8 mouse cellular contexts compared by ENCODE assay signal in genomic region chr6:72899781-72900681, GRCm38 (mm10). TPM values are rescaled to one million over a fixed set of nuclear protein-coding genes. Genes with fewer than 3 reads are reported as not detected.
A peak's percentile ranks its signal among the peaks of the same experiment; 100 is the strongest.
DNase-seq lines count a peak whose midpoint lies in the region; ATAC-seq and TF ChIP-seq lines count a peak whose summit lies in the region.

Gene Kcmf1, minus strand, starts transcription at chr6:72899979.

- H3K4me3 ChIP-seq in embryonic facial prominence, embryonic 12.5 days = peak within 1 kb of the TSS; percentile 96
- H3K4me3 ChIP-seq in limb, embryonic 13.5 days = peak within 1 kb of the TSS; percentile 93
- H3K4me3 ChIP-seq in midbrain, embryonic 15.5 days = peak within 1 kb of the TSS; percentile 93
- H3K4me3 ChIP-seq in spleen, adult 2 months (ENCODE audit: extremely low read depth, insufficient read depth, insufficient read length) = peak within 1 kb of the TSS; percentile 73

- peaks cover 23% of the 10 kb centered on the region for H3K4me1 ChIP-seq in embryonic facial prominence, embryonic 12.5 days
- H3K4me1 ChIP-seq in limb, embryonic 13.5 days = peaks cover 40% of the 10 kb centered on the region
- H3K4me1 ChIP-seq in midbrain, embryonic 15.5 days = peaks cover 29% of the 10 kb centered on the region
- peaks cover 6% of the 10 kb centered on the region for H3K4me1 ChIP-seq in spleen, adult 2 months (ENCODE audit: control insufficient read depth, insufficient read depth, insufficient read length)

- no peak for TF ChIP-seq CTCF in spleen, adult 2 months (IDR thresholded peaks at IDR 0.05; ENCODE audit: extremely low read depth, insufficient read depth, insufficient read length, insufficient replicate concordance)

- no peak; the same call in 1 of the 2 replicates for TF ChIP-seq POLR2A in spleen, adult 2 months (IDR thresholded peaks at IDR 0.05; ENCODE audit: low read depth, low read length)

- peak within 1 kb of the TSS; percentile 99 for H3K9ac ChIP-seq in embryonic facial prominence, embryonic 12.5 days
- H3K9ac ChIP-seq in limb, embryonic 13.5 days = peak within 1 kb of the TSS; percentile 100
- peak within 1 kb of the TSS; percentile 99 for H3K9ac ChIP-seq in midbrain, embryonic 15.5 days

- under 1% methylated on average over 86 of the region's 113 CpGs for WGBS in embryonic facial prominence, embryonic 12.5 days
- under 1% methylated on average over 73 of the region's 113 CpGs for WGBS in limb, embryonic 13.5 days
- WGBS in midbrain, embryonic 15.5 days = under 1% methylated on average over 99 of the region's 113 CpGs
- WGBS in spleen, adult 2 months = 1% methylated on average over 104 of the region's 113 CpGs

- H3K36me3 ChIP-seq in embryonic facial prominence, embryonic 12.5 days = 0 out of 2 replicates have a peak, but pooled peaks cover 3% of the 10 kb centered on the region
- H3K36me3 ChIP-seq in limb, embryonic 13.5 days = peaks cover 12% of the 10 kb centered on the region
- H3K36me3 ChIP-seq in midbrain, embryonic 15.5 days (replicated peaks) = no peaks in the 10 kb centered on the region
- no peaks in the 10 kb centered on the region for H3K36me3 ChIP-seq in spleen, adult 2 months (ENCODE audit: control insufficient read depth, insufficient read depth, low read length)

- peak; percentile 86 for ATAC-seq in embryonic facial prominence, embryonic 12.5 days (ENCODE audit: insufficient number of reproducible peaks, insufficient read depth, low FRiP score, low TSS enrichment)
- ATAC-seq in limb, embryonic 13.5 days (ENCODE audit: low FRiP score, low read depth) = peak; percentile 78
- peak; percentile 84 for ATAC-seq in midbrain, embryonic 15.5 days (replicated peaks)

- peak; percentile 58 for DNase-seq in layer of hippocampus, adult 11-12 months (ENCODE audit: low spot score)
- DNase-seq in layer of hippocampus, adult 9-10 months (ENCODE audit: low spot score) = no peak
- peak; percentile 86 to 91 for DNase-seq in heart, adult 18-20 months
- DNase-seq in kidney, adult 18-20 months = peak; percentile 84
- peak; percentile 25 to 70 for DNase-seq in spleen, adult 2 months (ENCODE audit: low read depth in 1 of 2, low spot score in 2 of 2)

- no peaks in the 10 kb centered on the region for H3K9me3 ChIP-seq in embryonic facial prominence, embryonic 12.5 days
- H3K9me3 ChIP-seq in limb, embryonic 13.5 days = no peaks in the 10 kb centered on the region
- no peaks in the 10 kb centered on the region for H3K9me3 ChIP-seq in midbrain, embryonic 15.5 days

- no peaks in the 10 kb centered on the region for H3K27me3 ChIP-seq in embryonic facial prominence, embryonic 12.5 days
- no peaks in the 10 kb centered on the region for H3K27me3 ChIP-seq in limb, embryonic 13.5 days
- no peaks in the 10 kb centered on the region for H3K27me3 ChIP-seq in midbrain, embryonic 15.5 days (replicated peaks)
- no peaks in the 10 kb centered on the region for H3K27me3 ChIP-seq in spleen, adult 2 months (ENCODE audit: control insufficient read depth, insufficient read depth, low read length)

- peak within 1 kb of the TSS; percentile 99 for H3K27ac ChIP-seq in embryonic facial prominence, embryonic 12.5 days
- peak within 1 kb of the TSS; percentile 99 for H3K27ac ChIP-seq in limb, embryonic 13.5 days
- peak within 1 kb of the TSS; percentile 97 for H3K27ac ChIP-seq in midbrain, embryonic 15.5 days
- peak within 1 kb of the TSS; percentile 88 for H3K27ac ChIP-seq in spleen, adult 2 months (ENCODE audit: insufficient read depth, low read length)

- H3K4me2 ChIP-seq in embryonic facial prominence, embryonic 12.5 days (replicated peaks) = peak within 1 kb of the TSS; percentile 70
- peak within 1 kb of the TSS; percentile 74 for H3K4me2 ChIP-seq in limb, embryonic 13.5 days (replicated peaks)
- H3K4me2 ChIP-seq in midbrain, embryonic 15.5 days = peak within 1 kb of the TSS; percentile 61

RNA-seq across cellular contexts. Expression of gene Kcmf1, which starts in this region (rescaled TPM):
- 48.0 and 57.3 TPM in 2 replicates for polyA plus RNA-seq in embryonic facial prominence, embryonic 12.5 days (2016; fragmentation: Nextera tagmentation; extraction: Ambion mirVana)
- 100 to 1,000 TPM in 1 of 2 experiments, 10 to 100 TPM in 1; 97.7 to 104 TPM for total RNA-seq in heart, adult 18-20 months (2021)
- 39.3 and 39.7 TPM in 2 replicates for polyA plus RNA-seq in limb, embryonic 13.5 days (2015; fragmentation: Nextera tagmentation; extraction: Ambion mirVana)
- polyA plus RNA-seq in midbrain, embryonic 15.5 days (2015; fragmentation: Nextera tagmentation; extraction: Ambion mirVana) = 38.1 and 42.8 TPM in 2 replicates
- 94.1 and 116 TPM in 2 replicates for polyA plus RNA-seq in spleen, adult 2 months (2012; rRNA removed)
